Mouse (Mus musculus) left cerebral cortex, postnatal 36 days (tissue): ENCODE measurements around the gene Tnpo1. TPM values are rescaled to one million over a fixed set of nuclear protein-coding genes. Genes with fewer than 3 reads are reported as not detected.

Experiments
- DNase-seq, 2 experiments: peaks; one replicate each; pipeline ENCODE4 v3.0.0; 2021 to 2022; ENCODE audit warnings: low spot score in 2 of 2, mixed read lengths in 1 of 2
- intact Hi-C: fragments of 180-260 bp; cut with DNase I; formaldehyde crosslinking; loops from one replicate; pipeline ENCODE4 v1.15.1; 2025
- total RNA-seq, 2 experiments: library from RNA; stranded (reverse); gene quantifications; 2 replicates each; pipeline ENCODE4 v1.2.3; 2021

Tnpo1 gene
- total RNA-seq = 10 to 100 TPM; 52.6 to 68.2 TPM

GRCm38 (mm10) chr13:98926213-98926957, at the start of gene Tnpo1:
Gene Tnpo1, minus strand, starts transcription at chr13:98926384.
- intact Hi-C loops = loop anchor here (2.0 to 5.0 kb wide), 4 partner anchors 34 to 221 kb away; no protein-coding TSS in a partner anchor
- peak; percentile 91 to 94 for DNase-seq

GRCm38 (mm10) chr13:98972090-98972489, 45.9 kb upstream of the Tnpo1 start:
- DNase-seq = no peak

GRCm38 (mm10) chr13:98971641-98972040, 45.5 kb upstream of the Tnpo1 start:
- intact Hi-C loops = no loop called here

More at GRCm38 (mm10) chr13:98972090-98972489, 45.9 kb upstream of the Tnpo1 start:
- intact Hi-C loops = no loop called here

GRCm38 (mm10) chr13:98968517-98968916, 42.3 kb upstream of the Tnpo1 start:
- DNase-seq = no peak
- intact Hi-C loops = no loop called here

More at GRCm38 (mm10) chr13:98971641-98972040, 45.5 kb upstream of the Tnpo1 start:
- DNase-seq = no peak

- no peak for DNase-seq
- intact Hi-C loops = no loop called here
These were observed 41.8 kb upstream of the Tnpo1 start for GRCm38 (mm10) chr13:98967942-98968341.

- intact Hi-C loops = no loop called here
- no peak for DNase-seq
These were observed 40.4 kb upstream of the Tnpo1 start for GRCm38 (mm10) chr13:98966583-98966982.

GRCm38 (mm10) chr13:98963612-98964011, 37.4 kb upstream of the Tnpo1 start:
- intact Hi-C loops = no loop called here

GRCm38 (mm10) chr13:98958177-98958576, 32.0 kb upstream of the Tnpo1 start:
- DNase-seq = no peak
- intact Hi-C loops = no loop called here

More at GRCm38 (mm10) chr13:98963612-98964011, 37.4 kb upstream of the Tnpo1 start:
- DNase-seq = no peak

GRCm38 (mm10) chr13:98956209-98956608, 30.0 kb upstream of the Tnpo1 start:
- DNase-seq = no peak
- intact Hi-C loops = no loop called here

GRCm38 (mm10) chr13:98955676-98956075, 29.5 kb upstream of the Tnpo1 start:
- no peak for DNase-seq
- intact Hi-C loops = no loop called here

GRCm38 (mm10) chr13:98955226-98955625, 29.0 kb upstream of the Tnpo1 start:
- intact Hi-C loops = no loop called here
- no peak for DNase-seq

- peak in 1 of 2 experiments; percentile 12 for DNase-seq
- intact Hi-C loops = no loop called here
These were observed 27.6 kb upstream of the Tnpo1 start for GRCm38 (mm10) chr13:98953830-98954229.

GRCm38 (mm10) chr13:98951951-98952350, 25.8 kb upstream of the Tnpo1 start:
- intact Hi-C loops = no loop called here
- DNase-seq = no peak

- intact Hi-C loops = no loop called here
- DNase-seq = no peak
These were observed 22.0 kb upstream of the Tnpo1 start for GRCm38 (mm10) chr13:98948146-98948545.

GRCm38 (mm10) chr13:98946434-98946833, 20.2 kb upstream of the Tnpo1 start:
- intact Hi-C loops = no loop called here
- DNase-seq = no peak

- intact Hi-C loops = no loop called here
- no peak for DNase-seq
These were observed 19.7 kb upstream of the Tnpo1 start for GRCm38 (mm10) chr13:98945908-98946307.

GRCm38 (mm10) chr13:98945381-98945780, 19.2 kb upstream of the Tnpo1 start:
- DNase-seq = no peak
- intact Hi-C loops = no loop called here

GRCm38 (mm10) chr13:98944620-98945081, 18.5 kb upstream of the Tnpo1 start:
- intact Hi-C loops = no loop called here

GRCm38 (mm10) chr13:98942360-98942759, 16.2 kb upstream of the Tnpo1 start:
- intact Hi-C loops = no loop called here
- no peak for DNase-seq

More at GRCm38 (mm10) chr13:98944620-98945081, 18.5 kb upstream of the Tnpo1 start:
- no peak for DNase-seq

- no peak for DNase-seq
- intact Hi-C loops = no loop called here
These were observed 15.7 kb upstream of the Tnpo1 start for GRCm38 (mm10) chr13:98941829-98942343.

- intact Hi-C loops = no loop called here
- DNase-seq = no peak
These were observed 10.9 kb upstream of the Tnpo1 start for GRCm38 (mm10) chr13:98937108-98937507.
